Mouse (Mus musculus): Measurements from ENCODE around the gene Agrn. TPM values are rescaled to one million over a fixed set of nuclear protein-coding genes. Genes with fewer than 3 reads are reported as not detected.

Gene Agrn
- polyA plus RNA-seq, 1 experiment: 21.2 TPM

DNA sequence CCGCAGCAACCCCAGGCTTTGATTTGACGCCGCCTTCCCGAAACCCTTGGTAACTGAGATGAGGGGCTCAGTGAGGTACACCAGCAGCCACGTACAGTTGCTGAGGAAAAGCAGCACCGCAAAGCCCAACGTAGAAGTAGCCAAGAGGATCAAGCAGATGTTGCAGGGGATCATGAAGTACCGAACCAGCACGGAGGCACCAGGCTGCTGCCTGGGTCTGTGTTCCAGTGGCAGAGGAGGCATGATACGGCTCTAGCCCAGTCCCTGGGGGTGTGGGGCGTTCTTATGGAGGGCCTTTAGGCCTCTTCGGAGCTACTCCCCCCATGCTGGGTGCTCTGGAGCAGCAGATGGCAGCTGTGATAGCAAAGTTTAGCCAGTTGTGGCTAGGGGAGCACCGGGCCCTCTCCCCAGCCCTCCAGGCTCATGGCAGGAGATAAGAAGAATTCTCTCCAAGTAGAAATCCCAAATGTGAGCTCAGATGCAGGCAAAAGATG is 11.8 kb downstream of the Agrn start:
- no peaks in the 10 kb centered on the region for H3K4me1 ChIP-seq (ENCODE audit: control insufficient read depth, insufficient read depth, insufficient read length)
- no peaks in the 10 kb centered on the region for H3K27me3 ChIP-seq (ENCODE audit: control insufficient read depth, insufficient read depth, low read length)
- DNase-seq (ENCODE audit: low read depth in 1 of 2, low spot score in 2 of 2): no peak
- H3K36me3 ChIP-seq (ENCODE audit: control insufficient read depth, insufficient read depth, low read length): no peaks in the 10 kb centered on the region
- TF ChIP-seq CTCF (IDR thresholded peaks at IDR 0.05; ENCODE audit: extremely low read depth, insufficient read depth, insufficient read length, insufficient replicate concordance): no peak
- no peak for TF ChIP-seq POLR2A (IDR thresholded peaks at IDR 0.05; ENCODE audit: low read depth, low read length)
- no peak overlapping the region for H3K27ac ChIP-seq (ENCODE audit: insufficient read depth, low read length)
- WGBS: 86% methylated on average over 13 of the region's 13 CpGs
- no peak overlapping the region for H3K4me3 ChIP-seq (ENCODE audit: extremely low read depth, insufficient read depth, insufficient read length)

DNA sequence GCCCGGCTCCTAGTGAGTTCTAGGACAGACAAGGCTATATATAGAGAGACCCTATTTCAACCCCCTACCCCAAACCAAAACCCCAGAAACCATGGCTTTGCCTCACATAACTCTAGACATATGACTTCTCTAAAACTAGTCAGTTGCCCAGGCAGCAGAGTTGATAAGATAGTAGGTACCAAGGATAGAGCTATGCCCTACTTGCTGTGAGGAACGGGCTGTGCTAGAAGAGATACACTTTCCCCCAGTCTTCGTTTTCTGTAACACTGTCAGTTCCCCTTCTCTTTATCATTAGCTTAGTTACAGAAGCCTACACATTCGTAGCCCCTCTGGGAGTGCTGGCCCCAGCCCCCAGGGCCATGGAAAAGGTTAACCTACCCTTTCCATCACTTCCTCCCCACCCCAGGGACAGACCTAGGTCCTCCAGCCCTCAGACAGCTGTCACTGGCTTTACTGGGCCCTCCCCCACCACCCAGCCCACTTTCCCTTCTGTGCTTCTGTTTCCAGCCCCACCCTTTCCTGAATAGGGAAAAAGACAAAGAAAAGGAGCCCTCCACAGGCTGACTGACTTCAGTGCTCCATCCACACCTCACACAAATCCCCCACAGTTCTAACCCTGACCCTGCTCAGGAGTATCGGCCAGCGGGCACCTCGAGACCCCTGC is 12.9 kb downstream of the Agrn start:
- Histone ChIP-seq H3K27me3 (ENCODE audit: control insufficient read depth, insufficient read depth, low read length) (no peaks in the 10 kb centered on the region), H3K4me3 (ENCODE audit: extremely low read depth, insufficient read depth, insufficient read length) (no peak overlapping the region), H3K4me1 (ENCODE audit: control insufficient read depth, insufficient read depth, insufficient read length) (no peaks in the 10 kb centered on the region), H3K36me3 (ENCODE audit: control insufficient read depth, insufficient read depth, low read length) (no peaks in the 10 kb centered on the region), H3K27ac (ENCODE audit: insufficient read depth, low read length) (no peak overlapping the region)
- TF ChIP-seq POLR2A (IDR thresholded peaks at IDR 0.05; ENCODE audit: low read depth, low read length) (no peak), CTCF (IDR thresholded peaks at IDR 0.05; ENCODE audit: extremely low read depth, insufficient read depth, insufficient read length, insufficient replicate concordance) (no peak)
- no peak for DNase-seq (ENCODE audit: low read depth in 1 of 2, low spot score in 2 of 2)
- WGBS: 80% methylated on average over 7 of the region's 7 CpGs

DNA sequence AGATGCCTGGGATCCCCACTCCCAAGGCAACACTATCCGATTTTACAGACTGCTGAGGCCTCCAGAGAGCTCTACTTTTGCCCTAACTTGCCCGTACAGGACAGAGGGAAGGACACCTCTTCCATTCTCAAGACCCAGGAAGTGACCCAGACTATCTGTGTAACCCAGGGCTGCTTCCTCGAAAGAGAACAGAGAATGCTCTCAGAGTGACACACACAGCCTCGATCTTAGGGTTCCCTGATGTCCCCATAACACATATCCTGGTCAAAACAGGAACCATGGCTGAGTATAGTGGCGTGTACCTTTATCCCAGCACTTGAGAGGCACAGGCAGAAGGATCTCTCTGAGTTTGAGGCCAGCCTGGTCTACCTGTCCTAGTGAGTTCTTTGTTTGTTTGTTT is 13.5 kb downstream of the Agrn start:
- DNase-seq (ENCODE audit: low read depth in 1 of 2, low spot score in 2 of 2): no peak
- Histone ChIP-seq H3K27me3 (ENCODE audit: control insufficient read depth, insufficient read depth, low read length) (no peaks in the 10 kb centered on the region), H3K36me3 (ENCODE audit: control insufficient read depth, insufficient read depth, low read length) (no peaks in the 10 kb centered on the region), H3K4me1 (ENCODE audit: control insufficient read depth, insufficient read depth, insufficient read length) (no peaks in the 10 kb centered on the region), H3K4me3 (ENCODE audit: extremely low read depth, insufficient read depth, insufficient read length) (no peak overlapping the region), H3K27ac (ENCODE audit: insufficient read depth, low read length) (no peak overlapping the region)
- TF ChIP-seq CTCF (IDR thresholded peaks at IDR 0.05; ENCODE audit: extremely low read depth, insufficient read depth, insufficient read length, insufficient replicate concordance): no peak
- TF ChIP-seq POLR2A (IDR thresholded peaks at IDR 0.05; ENCODE audit: low read depth, low read length): no peak
- WGBS: 73% methylated on average over 5 of the region's 5 CpGs

DNA sequence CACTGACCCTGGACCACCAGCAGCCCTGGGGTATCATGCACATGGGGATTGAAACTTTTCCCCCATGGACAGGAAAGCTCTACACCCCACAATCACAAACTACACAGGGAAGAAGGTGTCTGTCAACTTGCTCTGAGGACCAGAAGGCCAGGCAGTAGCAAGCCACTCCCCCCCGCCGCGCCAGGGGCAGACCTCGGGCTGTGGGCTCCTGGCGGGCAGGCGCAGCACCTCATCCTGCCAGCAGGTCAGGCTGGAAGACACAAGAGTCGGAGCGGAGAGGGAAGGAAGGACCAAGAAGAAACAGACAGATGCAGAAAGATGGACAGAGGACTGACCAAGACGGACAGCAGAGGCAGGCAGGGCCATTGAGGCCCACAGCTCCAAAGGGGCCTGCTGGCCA is 19.7 kb downstream of the Agrn start:
- Histone ChIP-seq H3K4me3 (ENCODE audit: extremely low read depth, insufficient read depth, insufficient read length) (no peak overlapping the region), H3K36me3 (ENCODE audit: control insufficient read depth, insufficient read depth, low read length) (no peaks in the 10 kb centered on the region), H3K27ac (ENCODE audit: insufficient read depth, low read length) (no peak overlapping the region), H3K27me3 (ENCODE audit: control insufficient read depth, insufficient read depth, low read length) (no peaks in the 10 kb centered on the region), H3K4me1 (ENCODE audit: control insufficient read depth, insufficient read depth, insufficient read length) (no peaks in the 10 kb centered on the region)
- no peak for DNase-seq (ENCODE audit: low read depth in 1 of 2, low spot score in 2 of 2)
- TF ChIP-seq POLR2A (IDR thresholded peaks at IDR 0.05; ENCODE audit: low read depth, low read length) (no peak), CTCF (IDR thresholded peaks at IDR 0.05; ENCODE audit: extremely low read depth, insufficient read depth, insufficient read length, insufficient replicate concordance) (no peak)
- WGBS: 93% methylated on average over 9 of the region's 9 CpGs

GRCm38 (mm10) chr4:156171828-156172227 is 25.5 kb downstream of the Agrn start:
- no peaks in the 10 kb centered on the region for H3K27me3 ChIP-seq (ENCODE audit: control insufficient read depth, insufficient read depth, low read length)
- WGBS: 91% methylated on average over 11 of the region's 11 CpGs
- H3K4me1 ChIP-seq (ENCODE audit: control insufficient read depth, insufficient read depth, insufficient read length): no peaks in the 10 kb centered on the region
- TF ChIP-seq CTCF (IDR thresholded peaks at IDR 0.05; ENCODE audit: extremely low read depth, insufficient read depth, insufficient read length, insufficient replicate concordance) (no peak), POLR2A (IDR thresholded peaks at IDR 0.05; ENCODE audit: low read depth, low read length) (no peak)
- DNase-seq (ENCODE audit: low read depth in 1 of 2, low spot score in 2 of 2): no peak
- no peaks in the 10 kb centered on the region for H3K36me3 ChIP-seq (ENCODE audit: control insufficient read depth, insufficient read depth, low read length)
- no peak overlapping the region for H3K4me3 ChIP-seq (ENCODE audit: extremely low read depth, insufficient read depth, insufficient read length)
- no peak overlapping the region for H3K27ac ChIP-seq (ENCODE audit: insufficient read depth, low read length)

DNA sequence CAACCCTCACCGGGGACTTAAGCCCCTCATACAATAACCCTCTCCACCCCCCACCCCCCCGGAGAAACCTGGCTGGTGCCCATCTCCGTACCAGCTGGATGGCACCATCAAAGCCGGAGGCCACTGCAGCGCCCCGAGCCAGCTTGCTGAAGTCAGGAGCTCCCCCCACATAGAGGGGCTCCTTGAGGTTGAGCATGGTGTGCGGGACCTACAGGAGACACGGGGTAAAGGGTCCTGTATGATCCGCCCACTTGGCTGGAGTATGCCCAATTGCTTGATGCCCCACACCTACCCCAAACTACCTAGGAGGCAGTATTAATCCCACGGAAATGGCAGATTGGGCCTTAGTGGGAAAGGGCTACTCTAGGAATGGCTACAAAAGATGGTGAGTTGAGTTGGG is 28.2 kb downstream of the Agrn start:
- Histone ChIP-seq H3K27ac (ENCODE audit: insufficient read depth, low read length) (no peak overlapping the region), H3K4me3 (ENCODE audit: extremely low read depth, insufficient read depth, insufficient read length) (no peak overlapping the region), H3K36me3 (ENCODE audit: control insufficient read depth, insufficient read depth, low read length) (no peaks in the 10 kb centered on the region), H3K27me3 (ENCODE audit: control insufficient read depth, insufficient read depth, low read length) (no peaks in the 10 kb centered on the region), H3K4me1 (ENCODE audit: control insufficient read depth, insufficient read depth, insufficient read length) (no peaks in the 10 kb centered on the region)
- DNase-seq (ENCODE audit: low read depth in 1 of 2, low spot score in 2 of 2): no peak
- WGBS: 92% methylated on average over 10 of the region's 10 CpGs
- TF ChIP-seq CTCF (IDR thresholded peaks at IDR 0.05; ENCODE audit: extremely low read depth, insufficient read depth, insufficient read length, insufficient replicate concordance) (no peak), POLR2A (IDR thresholded peaks at IDR 0.05; ENCODE audit: low read depth, low read length) (no peak)

DNA sequence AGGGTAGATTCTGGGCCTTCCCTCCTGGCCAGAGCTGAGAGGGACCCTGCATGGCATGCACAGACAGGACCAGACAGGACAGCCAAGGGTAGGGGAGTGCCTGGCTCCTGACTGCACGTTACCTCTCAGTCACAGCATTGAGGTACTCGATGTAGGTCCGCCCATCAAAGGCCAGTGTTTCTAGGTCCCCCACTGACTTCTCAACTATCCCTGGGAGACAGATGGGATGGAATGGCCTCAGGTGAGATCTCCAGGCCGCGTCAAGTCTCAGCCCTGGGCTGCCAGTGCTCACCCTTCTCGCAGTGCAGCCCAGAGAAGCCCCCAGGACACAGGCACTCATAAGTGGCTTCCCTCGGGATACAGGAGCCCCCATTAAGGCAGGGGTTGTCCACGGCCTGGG is 28.7 kb downstream of the Agrn start:
- no peak for DNase-seq (ENCODE audit: low read depth in 1 of 2, low spot score in 2 of 2)
- Histone ChIP-seq H3K27ac (ENCODE audit: insufficient read depth, low read length) (no peak overlapping the region), H3K36me3 (ENCODE audit: control insufficient read depth, insufficient read depth, low read length) (no peaks in the 10 kb centered on the region), H3K27me3 (ENCODE audit: control insufficient read depth, insufficient read depth, low read length) (no peaks in the 10 kb centered on the region), H3K4me1 (ENCODE audit: control insufficient read depth, insufficient read depth, insufficient read length) (no peaks in the 10 kb centered on the region), H3K4me3 (ENCODE audit: extremely low read depth, insufficient read depth, insufficient read length) (no peak overlapping the region)
- no peak for TF ChIP-seq POLR2A (IDR thresholded peaks at IDR 0.05; ENCODE audit: low read depth, low read length)
- TF ChIP-seq CTCF (IDR thresholded peaks at IDR 0.05; ENCODE audit: extremely low read depth, insufficient read depth, insufficient read length, insufficient replicate concordance): no peak
- 95% methylated on average over 8 of the region's 8 CpGs for WGBS
